Mouse (Mus musculus) large intestine, adult 2 months (tissue): Measurements from ENCODE around the gene Resp18. TPM values are rescaled to one million over a fixed set of nuclear protein-coding genes. Genes with fewer than 3 reads are reported as not detected.
"Not testable (repeated sequence)": the region's sequence is repeated elsewhere in the genome, so short reads cannot be mapped to it uniquely, and the experiment has no call there.

Experiments used
- DNase-seq: peaks from one replicate; pipeline ENCODE4 v3.0.0-alpha.2; 2012; ENCODE audit warnings: low read depth, low spot score
- WGBS: fragments of 180-500 bp; shearing (Covaris S2); methylation state at CpG from one replicate; pipeline ENCODE4 v1.1.7; 2018; 5-methylcytosine and 5-hydroxymethylcytosine counted together
- polyA plus RNA-seq: library from polyadenylated mRNA; depleted of rRNA; stranded (reverse); fragments of >200 nt; gene quantifications from 2 replicates; pipeline ENCODE4 v1.2.3, GENCODE M21; 2012; rRNA removed

Gene Resp18
- polyA plus RNA-seq, 1 experiment = 17.7 TPM

DNA sequence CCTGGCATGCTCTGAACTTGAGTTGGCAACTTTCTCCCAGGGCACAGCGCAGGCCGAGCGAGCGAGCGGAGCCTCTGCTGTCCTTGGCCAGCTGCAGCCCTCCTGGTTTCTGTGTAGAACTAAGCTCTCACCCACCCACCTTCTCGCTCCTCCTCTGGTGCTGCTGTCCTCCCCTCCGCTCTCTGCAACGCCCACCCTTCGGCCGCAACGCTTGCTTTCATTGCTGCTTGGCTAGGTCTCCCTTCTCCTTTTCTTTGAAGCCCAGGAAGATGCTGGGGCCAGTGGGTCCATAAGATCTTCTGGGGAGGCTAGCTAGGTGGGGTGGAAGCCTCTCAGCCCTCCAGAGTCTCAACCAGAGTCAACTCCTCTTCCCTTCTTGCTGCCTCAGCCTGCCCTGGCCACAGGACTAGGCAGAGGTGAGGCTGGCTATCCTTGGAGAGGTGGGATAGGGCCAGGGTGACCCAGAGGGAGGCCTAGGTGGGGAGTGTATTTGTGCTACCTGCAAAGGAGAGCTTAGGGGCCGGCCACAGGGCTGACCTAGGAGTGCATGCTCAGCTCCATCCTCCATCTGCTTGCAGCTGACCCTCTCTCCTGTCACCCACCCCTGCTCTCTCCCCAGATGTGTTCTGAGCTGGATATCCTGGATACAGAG, 33.9 kb downstream of the Resp18 start:
- DNase-seq = no peak
- WGBS = 95% methylated on average over 12 of the region's 12 CpGs

DNA sequence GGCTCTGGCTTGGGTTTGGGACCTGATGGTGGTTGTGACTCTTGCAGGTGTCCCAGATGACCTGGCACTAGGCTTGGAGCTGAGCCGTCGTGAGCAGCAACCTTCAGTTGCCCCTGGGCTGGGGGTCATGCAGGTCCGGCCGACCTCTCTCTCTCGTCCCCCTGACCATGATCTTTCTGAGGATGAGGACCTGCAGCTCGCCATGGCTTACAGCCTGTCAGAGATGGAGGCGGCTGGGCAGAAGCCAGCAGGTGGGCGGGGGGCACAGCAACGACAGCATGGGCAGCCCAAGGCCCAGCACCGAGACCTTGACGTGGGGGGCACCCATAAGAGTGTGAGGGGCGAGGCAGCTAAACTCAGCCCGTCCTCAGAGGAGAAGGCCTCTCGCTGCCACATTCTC, 34.8 kb downstream of the Resp18 start:
- 93% methylated on average over 14 of the region's 14 CpGs for WGBS
- DNase-seq = no peak

DNA sequence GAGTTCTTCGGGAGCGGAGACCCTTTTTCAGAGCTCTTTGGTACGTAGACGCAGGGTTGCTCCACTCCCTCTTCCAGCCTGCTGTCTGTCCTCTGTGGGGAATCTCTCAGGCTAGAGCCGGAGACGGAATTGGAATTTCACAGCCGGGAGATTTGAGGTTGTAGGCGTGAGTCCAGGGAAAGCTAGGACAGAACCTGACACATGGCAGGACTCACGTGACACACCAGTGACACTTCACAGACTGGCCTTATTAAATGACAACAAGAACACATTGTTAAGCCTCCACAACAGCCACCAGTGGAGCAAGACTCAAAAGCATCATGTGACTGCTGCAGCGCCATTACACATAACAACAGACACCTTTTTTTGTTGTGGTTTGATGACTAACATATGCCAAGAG, 38.6 kb downstream of the Resp18 start:
- 89% methylated on average over 10 of the region's 10 CpGs for WGBS
- DNase-seq = no peak

DNA sequence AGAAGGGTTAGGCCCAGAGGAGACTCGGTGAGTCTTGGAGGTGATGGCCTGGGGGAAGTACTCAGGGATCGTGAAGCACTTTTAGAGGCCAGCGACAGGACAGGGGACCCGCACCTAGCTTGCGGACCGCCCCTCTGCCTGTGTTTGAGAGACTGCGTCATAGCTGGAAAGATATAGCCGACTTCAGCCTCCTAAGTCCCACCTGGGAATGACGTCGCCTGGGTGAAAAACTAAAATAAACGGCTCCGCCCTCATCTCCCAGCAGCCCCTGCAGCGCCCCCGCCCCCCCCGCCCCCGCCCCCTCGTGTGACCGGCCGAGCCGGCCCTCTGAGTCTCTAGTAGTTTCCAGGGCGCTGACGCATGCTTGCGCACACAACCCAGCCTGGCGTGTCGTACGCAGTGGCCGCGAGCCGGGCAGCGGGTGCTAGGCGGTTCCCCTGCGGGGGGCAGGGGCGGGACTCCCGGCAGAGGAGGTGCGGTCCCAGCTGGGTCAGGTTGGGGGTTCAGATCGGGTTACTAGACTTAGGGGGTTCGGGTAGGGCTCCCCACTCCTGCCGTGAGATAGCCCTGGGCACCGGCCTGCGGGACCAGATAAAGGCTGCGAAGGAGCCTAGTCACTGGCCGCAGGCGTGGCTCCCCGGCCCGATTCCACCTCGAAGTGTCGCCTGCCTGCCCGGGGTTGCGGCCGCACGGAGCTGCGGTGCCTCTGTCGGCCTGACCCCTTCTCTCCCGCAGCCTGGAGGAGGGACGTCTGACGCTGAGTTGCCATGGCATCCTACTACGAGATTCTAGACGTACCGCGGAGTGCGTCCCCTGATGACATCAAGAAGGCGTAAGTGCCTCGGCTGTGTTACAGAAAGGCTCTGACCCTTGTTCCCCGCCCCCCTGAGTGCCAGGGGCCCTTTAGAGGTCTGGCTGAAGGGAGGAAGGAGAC, 41.8 kb downstream of the Resp18 start, which contains the start of gene Dnajb2:
Gene Dnajb2, plus strand, starts transcription at position 290 of the 934 bp plus-strand sequence.
- no peak for DNase-seq
- WGBS = under 1% methylated on average over 64 of the region's 64 CpGs

DNA sequence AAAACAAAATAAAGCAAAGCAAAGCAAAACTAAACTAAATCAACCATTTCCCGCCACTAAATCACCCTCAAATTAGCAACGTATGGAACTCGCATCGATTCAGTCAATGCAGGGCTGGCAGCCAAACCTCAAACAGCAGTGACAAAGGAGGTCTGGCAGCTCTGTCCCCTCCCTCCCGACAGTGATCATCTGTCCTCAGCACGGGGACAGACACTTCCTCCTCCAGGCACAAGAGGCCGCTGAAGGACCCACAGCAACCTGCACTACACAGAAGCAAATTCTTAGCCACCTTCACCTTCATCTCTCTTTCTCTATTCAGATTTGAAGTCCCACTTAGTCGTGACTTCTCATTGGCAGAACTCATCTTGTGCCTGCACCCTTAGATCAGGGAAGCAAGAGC, 43.6 kb downstream of the Resp18 start:
- DNase-seq = no peak
- WGBS = 1% methylated on average over 8 of the region's 8 CpGs

DNA sequence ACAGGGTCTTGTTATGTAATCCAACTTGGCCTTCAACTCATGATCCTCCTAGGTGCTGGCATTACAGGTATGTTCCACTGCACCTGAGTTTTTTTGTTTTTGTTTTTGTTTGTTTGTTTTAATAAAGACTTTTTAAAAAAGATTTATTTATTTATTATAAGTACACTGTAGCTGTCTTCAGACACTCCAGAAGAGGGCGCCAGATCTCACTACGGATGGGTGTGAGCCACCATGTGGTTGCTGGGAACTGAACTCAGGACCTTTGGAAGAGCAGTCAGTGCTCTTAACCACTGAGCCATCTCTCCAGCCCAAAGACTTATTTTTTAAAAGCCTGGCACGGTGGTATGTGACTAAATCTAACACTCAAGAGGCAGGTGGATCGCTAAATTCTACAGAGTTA, 45.7 kb downstream of the Resp18 start:
- WGBS = 72% methylated on average over 4 of the region's 4 CpGs
- DNase-seq = not testable (repeated sequence)

DNA sequence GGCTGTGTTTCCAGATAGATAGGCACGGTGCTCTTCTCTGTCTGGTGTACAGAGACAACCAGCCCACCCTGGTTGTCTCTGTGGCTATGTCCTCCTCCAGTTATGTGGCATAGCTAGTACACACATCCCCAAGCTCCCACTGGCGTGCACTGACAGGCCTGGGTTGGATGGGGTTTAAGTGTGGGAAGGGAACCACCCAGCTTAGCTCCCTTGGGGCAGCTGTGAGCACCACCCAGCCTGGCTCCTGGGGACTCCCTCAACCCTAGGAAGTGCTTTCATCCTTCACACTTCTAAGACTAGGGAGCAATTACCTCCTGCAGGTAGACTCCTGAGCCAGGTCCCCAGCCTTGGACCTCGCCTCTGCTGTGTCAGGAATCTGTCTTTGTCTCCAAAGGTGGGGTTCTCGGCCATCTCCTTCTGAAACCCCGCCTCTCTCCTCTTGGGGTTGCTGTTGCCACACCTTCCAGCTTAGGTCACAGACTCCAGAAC, 46.5 kb downstream of the Resp18 start, which contains the start of gene A630095N17Rik:
Gene A630095N17Rik, minus strand, starts transcription at position 439 of the 489 bp plus-strand sequence.
- 69% methylated on average over 5 of the region's 5 CpGs for WGBS
- no peak for DNase-seq

DNA sequence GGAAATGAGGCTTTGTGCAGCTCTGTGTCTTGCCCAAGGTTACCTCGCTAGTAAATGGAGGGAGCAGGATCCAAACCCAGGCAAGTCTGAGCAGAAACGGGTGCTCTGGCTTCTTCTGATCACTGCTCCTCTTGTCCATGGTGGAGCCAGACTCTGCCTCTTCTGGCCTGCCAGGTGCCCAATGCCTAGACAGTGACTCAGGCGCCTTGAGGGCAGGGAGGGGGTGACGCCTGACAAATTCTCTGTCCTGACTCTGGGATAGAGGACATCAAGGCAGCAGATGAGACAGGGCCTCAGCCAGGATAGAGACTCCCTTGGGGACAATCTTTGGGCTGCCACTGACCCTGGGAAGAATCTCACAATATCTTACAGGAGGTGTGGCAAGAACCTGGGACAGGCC, 47.0 kb downstream of the Resp18 start:
- 72% methylated on average over 4 of the region's 4 CpGs for WGBS
- no peak for DNase-seq

DNA sequence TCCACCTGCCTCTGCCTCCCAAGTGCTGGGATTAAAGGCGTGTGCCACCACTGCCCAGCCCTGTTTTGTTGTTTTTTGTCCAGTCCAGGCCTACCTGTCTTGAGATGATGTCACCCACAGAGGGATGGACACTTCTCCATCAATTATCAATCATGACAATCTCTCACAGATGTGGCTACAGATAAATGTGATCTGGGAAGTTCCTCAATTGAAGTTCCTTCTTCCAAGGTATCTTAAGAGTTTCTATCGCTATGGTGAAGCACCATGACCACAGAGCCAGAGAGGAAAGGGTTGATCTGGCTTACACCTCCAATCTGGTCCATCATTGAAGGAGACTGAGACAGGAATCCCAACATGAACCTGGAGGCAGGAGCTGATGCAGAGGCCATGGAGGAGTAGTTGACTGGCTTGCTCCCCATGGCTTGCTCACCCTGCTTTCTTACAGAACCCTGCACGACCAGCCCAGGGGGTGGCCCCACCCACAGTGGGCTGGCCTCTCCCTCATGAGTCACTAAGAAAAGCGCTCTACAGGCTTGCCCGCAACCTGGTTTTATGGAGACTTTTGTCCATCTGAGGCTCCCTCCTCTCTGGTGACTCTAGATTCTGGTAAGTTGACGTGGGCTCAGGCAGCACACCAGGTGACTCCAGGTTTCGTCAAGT, 47.8 kb downstream of the Resp18 start:
- DNase-seq = no peak
- WGBS = 50% methylated on average over 7 of the region's 7 CpGs

DNA sequence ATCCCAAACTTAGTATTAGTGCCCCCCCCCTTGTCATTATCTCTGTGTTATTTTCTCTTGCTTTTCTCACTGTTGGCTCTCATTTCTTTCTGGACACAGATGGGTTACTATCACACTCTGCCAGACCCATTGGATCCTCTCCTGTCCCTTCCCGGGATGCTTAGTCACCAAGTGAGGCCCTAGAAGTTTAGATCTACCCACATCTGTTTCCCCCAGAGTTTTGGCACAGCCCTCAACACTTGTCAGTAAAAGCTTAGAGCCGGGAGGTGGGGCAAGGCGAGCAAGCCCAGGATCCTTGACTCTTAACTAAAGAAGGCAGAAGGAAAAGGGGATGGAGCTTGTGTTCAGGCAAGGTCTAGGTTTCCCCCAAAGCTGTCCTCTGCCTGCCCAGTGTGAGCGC, 49.1 kb downstream of the Resp18 start:
- DNase-seq = no peak

DNA sequence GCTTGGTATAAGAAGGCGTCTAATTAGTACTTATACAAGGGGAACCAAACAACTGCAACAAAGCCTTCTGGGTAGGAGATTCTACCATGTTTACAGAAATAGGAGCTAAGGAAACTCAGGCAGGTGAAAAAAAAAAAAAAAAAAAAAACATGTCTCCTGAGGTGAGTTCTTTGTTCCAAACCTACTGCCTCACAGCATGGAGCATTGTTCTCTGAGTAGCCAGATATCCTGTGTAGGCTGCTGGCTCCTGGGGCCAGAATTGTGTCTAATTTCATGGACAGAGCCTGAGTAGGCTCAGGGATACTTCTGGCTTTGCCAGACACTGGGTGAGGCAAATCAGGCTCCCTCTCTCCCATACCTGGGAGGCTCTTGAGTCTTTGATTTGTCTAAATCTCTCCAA, 50.6 kb downstream of the Resp18 start:
- no peak for DNase-seq
- 79% methylated on average over 1 of the region's 1 CpGs for WGBS

More for the DNA sequence above, 49.1 kb downstream of the Resp18 start:
- WGBS = 58% methylated on average over 4 of the region's 4 CpGs

DNA sequence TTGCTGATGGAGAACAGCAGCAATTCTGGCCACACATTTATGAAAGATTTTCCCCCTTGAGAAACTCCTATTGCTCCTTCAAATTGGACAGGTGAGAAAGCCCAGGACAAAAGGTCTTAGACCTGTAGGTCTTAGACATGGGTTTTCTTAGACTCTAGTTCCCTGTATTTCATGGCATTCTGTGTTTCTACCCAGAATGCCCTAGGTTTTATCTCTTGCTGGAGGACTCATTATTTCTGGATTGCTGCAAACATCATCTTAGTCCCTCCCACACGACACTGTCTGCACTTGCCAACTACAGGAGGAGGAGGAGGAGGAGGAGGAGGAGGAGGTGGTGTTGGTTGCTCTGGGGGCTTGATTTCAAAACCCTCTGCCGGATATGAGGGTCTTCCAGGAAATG, 52.1 kb downstream of the Resp18 start:
- 50% methylated on average over 2 of the region's 2 CpGs for WGBS
- DNase-seq = no peak

DNA sequence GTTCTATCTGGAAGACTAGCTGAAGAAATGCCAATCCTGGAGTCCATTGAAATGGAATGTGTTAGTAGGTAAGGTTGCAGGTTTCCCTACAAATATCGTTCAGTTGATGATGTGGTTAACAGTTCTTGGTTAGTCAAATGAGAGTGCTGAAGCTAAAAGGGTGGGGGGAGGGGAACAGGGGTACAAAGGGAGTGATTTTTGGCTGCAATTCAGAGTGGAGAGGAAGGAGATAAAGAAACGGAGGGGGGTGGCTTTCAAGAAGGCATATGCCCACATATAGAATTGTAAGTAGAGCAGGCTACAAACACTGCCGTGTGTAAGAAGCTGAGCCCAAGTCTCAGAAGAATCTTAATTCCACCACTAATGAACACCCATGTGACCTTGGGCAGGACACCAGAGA, 52.7 kb downstream of the Resp18 start:
- whole genome bisulfite sequencing = 61% methylated on average over 3 of the region's 3 CpGs
- DNase-seq = no peak

DNA sequence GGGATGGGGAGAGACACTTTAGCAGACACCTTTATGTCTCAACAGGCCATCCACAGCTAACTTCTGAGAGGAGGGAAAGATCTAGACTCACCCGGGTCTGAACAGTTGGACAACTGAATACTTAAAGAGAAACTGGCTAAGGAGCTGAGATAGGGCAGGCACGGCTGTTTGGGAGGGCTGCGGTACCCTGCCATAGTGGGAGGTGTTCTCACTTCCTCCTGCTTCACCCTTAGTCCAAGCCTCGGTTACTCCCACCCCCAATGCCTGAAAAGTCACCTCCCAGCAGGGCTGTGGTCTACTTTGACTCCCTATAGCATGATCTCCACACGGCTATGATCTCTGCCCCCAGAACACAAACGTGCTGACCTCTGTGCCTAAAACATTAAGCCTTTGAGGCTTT, 54.7 kb downstream of the Resp18 start:
- no peak for DNase-seq
- WGBS = 61% methylated on average over 6 of the region's 6 CpGs

DNA sequence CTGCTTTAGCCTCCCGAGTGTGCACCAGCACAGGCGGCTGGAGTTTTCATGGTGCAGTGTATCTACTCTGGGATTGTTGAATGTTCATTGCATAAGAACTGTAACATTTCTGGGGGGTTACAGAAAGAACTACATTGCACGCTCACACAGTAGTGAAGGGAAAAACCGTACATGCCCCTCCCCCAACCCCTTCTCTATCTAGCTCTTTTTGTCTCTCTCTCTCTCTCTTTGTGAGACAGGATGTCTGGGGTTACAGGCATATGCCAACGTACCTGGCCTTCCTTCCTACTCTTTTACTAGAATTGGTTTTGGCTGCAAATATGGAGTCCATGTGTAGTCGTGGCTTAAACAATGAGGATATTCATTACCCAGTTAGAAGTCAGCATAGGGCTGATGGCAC, 55.3 kb downstream of the Resp18 start:
- 80% methylated on average over 6 of the region's 6 CpGs for WGBS
- no peak for DNase-seq

Other genes starting within 250 kb of the Resp18 start
- gene Nhej1, start 153.2 kb downstream of the Resp18 start, polyA plus RNA-seq = 4.8 and 5.6 TPM in 2 replicates
- gene Slc23a3, start 144.5 kb downstream of the Resp18 start, polyA plus RNA-seq = 1.1 and 1.3 TPM in 2 replicates
- 45.8 and 53.7 TPM in 2 replicates for gene Cnppd1, start 135.7 kb downstream of the Resp18 start, polyA plus RNA-seq
- gene Retreg2, start 135.6 kb downstream of the Resp18 start, polyA plus RNA-seq = 79.0 and 93.9 TPM in 2 replicates
- gene Zfand2b, start 109.8 kb downstream of the Resp18 start, polyA plus RNA-seq = 80.6 and 93.3 TPM in 2 replicates
- 24.0 and 27.5 TPM in 2 replicates for gene Abcb6, start 98.0 kb downstream of the Resp18 start, polyA plus RNA-seq
- gene Ankzf1, start 86.3 kb downstream of the Resp18 start, polyA plus RNA-seq = 19.2 and 27.4 TPM in 2 replicates
- 72.2 and 107 TPM in 2 replicates for gene Atg9a, start 86.2 kb downstream of the Resp18 start, polyA plus RNA-seq
- 2.1 and 4.4 TPM in 2 replicates for gene Glb1l, start 67.6 kb downstream of the Resp18 start, polyA plus RNA-seq
- 221 and 258 TPM in 2 replicates for gene Stk16, start 67.6 kb downstream of the Resp18 start, polyA plus RNA-seq
- gene Tuba4a, start 58.5 kb downstream of the Resp18 start, polyA plus RNA-seq = 121 and 164 TPM in 2 replicates
- not detected in 2 replicates for gene A630095N17Rik, start 46.3 kb downstream of the Resp18 start, polyA plus RNA-seq
- 19.4 and 20.1 TPM in 2 replicates for gene Dnajb2, start 42.0 kb downstream of the Resp18 start, polyA plus RNA-seq
- 6.4 and 6.5 TPM in 2 replicates for gene Ptprn, start 13.9 kb downstream of the Resp18 start, polyA plus RNA-seq
- gene Dnpep, start 39.6 kb upstream of the Resp18 start, polyA plus RNA-seq = 250 and 500 TPM in 2 replicates
- gene Des, start 81.9 kb upstream of the Resp18 start, polyA plus RNA-seq = 353 and 360 TPM in 2 replicates
- gene Speg, start 96.9 kb upstream of the Resp18 start, polyA plus RNA-seq = 20.6 and 22.7 TPM in 2 replicates
- 177 and 182 TPM in 2 replicates for gene Gmppa, start 157.5 kb upstream of the Resp18 start, polyA plus RNA-seq
- 0.17 TPM in 1 of 2 replicates, not detected in the other for gene Asic4, start 172.0 kb upstream of the Resp18 start, polyA plus RNA-seq
- 22.0 and 25.1 TPM in 2 replicates for gene Chpf, start 200.9 kb upstream of the Resp18 start, polyA plus RNA-seq
- 1.9 and 2.0 TPM in 2 replicates for gene Tmem198, start 201.1 kb upstream of the Resp18 start, polyA plus RNA-seq
- gene Obsl1, start 228.0 kb upstream of the Resp18 start, polyA plus RNA-seq = 3.3 and 4.1 TPM in 2 replicates
- gene Inha, start 228.7 kb upstream of the Resp18 start, polyA plus RNA-seq = 2.6 and 2.7 TPM in 2 replicates
- gene Stk11ip, start 243.1 kb upstream of the Resp18 start, polyA plus RNA-seq = 15.6 and 17.3 TPM in 2 replicates